Mouse (Mus musculus) forebrain, embryonic 13.5 days (tissue): ENCODE results near the gene Zfp523. TPM values are rescaled to one million over a fixed set of nuclear protein-coding genes. Genes with fewer than 3 reads are reported as not detected.

Source experiments
- ATAC-seq: fragments of 200-750 bp; cut with Nextera tagmentation; 2 replicates; pipeline ENCODE4 v1.8.0; 2017
- H3K27ac ChIP-seq: fragments of 300-500 bp; sonication (generic); 2 replicates; pipeline ENCODE4 v1.5.1; 2015; ENCODE audit warnings: inconsistent platforms, mild to moderate bottlenecking, moderate library complexity
- H3K27me3 ChIP-seq: fragments of 300-500 bp; sonication (generic); 2 replicates; pipeline ENCODE4 v1.6.1; 2015; ENCODE audit warnings: mild to moderate bottlenecking, inconsistent platforms
- H3K36me3 ChIP-seq: fragments of 300-500 bp; sonication (generic); 2 replicates; pipeline ENCODE4 v1.6.1; 2015; ENCODE audit warnings: mild to moderate bottlenecking, inconsistent platforms; ENCODE audit not compliant: poor library complexity, severe bottlenecking
- H3K4me1 ChIP-seq: fragments of 300-500 bp; sonication (generic); 2 replicates; pipeline ENCODE4 v1.6.1; 2015; ENCODE audit warnings: inconsistent platforms
- H3K4me2 ChIP-seq: fragments of 300-500 bp; sonication (generic); 2 replicates; pipeline ENCODE4 v1.6.1; 2015; ENCODE audit warnings: inconsistent platforms, mild to moderate bottlenecking, moderate library complexity
- H3K4me3 ChIP-seq: fragments of 300-500 bp; sonication (generic); 2 replicates; pipeline ENCODE4 v1.5.1; 2015; ENCODE audit warnings: mild to moderate bottlenecking, inconsistent platforms
- H3K9ac ChIP-seq: fragments of 300-500 bp; sonication (generic); 2 replicates; pipeline ENCODE4 v1.6.1; 2015; ENCODE audit warnings: mild to moderate bottlenecking, inconsistent platforms
- H3K9me3 ChIP-seq: fragments of 300-500 bp; sonication (generic); replicated peaks from 2 replicates; pipeline ENCODE4 v1.6.1; 2016; ENCODE audit warnings: inconsistent platforms
- WGBS: fragments of 180-500 bp; shearing (Covaris S2); methylation state at CpG from one replicate; pipeline ENCODE4 v1.1.7; 2015; 5-methylcytosine and 5-hydroxymethylcytosine counted together
- polyA plus RNA-seq: library from polyadenylated mRNA; unstranded; fragments of >200 nt; fragmentation: Nextera tagmentation; extraction: Ambion mirVana; gene quantifications from 2 replicates; pipeline ENCODE4 v1.2.1, GENCODE M21; 2015

The Zfp523 gene
- polyA plus RNA-seq, 1 experiment from 2014 or later: 32.7 TPM

DNA sequence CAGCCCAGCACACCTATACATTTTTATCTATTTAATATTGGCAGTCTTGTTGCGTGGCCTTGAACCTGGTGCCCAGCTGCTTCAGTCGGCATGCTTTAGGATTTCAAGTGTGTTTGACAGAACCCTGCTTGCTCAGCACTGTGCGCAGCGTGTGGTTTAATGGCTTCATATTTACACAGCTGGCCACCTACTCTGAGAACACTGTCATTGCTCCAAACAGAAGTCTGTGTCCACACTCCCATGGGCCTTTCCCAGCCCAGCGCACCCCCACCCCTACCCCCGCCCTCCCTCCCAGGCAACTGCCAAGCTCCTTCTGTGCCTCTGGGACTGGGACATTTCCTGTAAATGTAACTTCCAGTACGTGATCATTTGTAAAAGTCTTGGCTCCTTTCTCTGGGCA is 76.3 kb downstream of the Zfp523 start:
- ATAC-seq: no peak
- 93% methylated on average over 7 of the region's 7 CpGs for WGBS
- no peak overlapping the region for H3K4me2 ChIP-seq
- H3K4me1 ChIP-seq: peaks cover 32% of the 10 kb centered on the region
- no peaks in the 10 kb centered on the region for H3K27me3 ChIP-seq
- no peaks in the 10 kb centered on the region for H3K9me3 ChIP-seq
- no peak overlapping the region for H3K9ac ChIP-seq
- no peaks in the 10 kb centered on the region for H3K36me3 ChIP-seq
- H3K4me3 ChIP-seq: no peak overlapping the region
- H3K27ac ChIP-seq: no peak overlapping the region

- no peak for ATAC-seq
- H3K4me3 ChIP-seq: no peak overlapping the region
- no peaks in the 10 kb centered on the region for H3K9me3 ChIP-seq
- no peak overlapping the region; the same call in 1 of the 2 replicates for H3K27ac ChIP-seq
- H3K4me2 ChIP-seq: no peak overlapping the region
- H3K36me3 ChIP-seq: no peaks in the 10 kb centered on the region
- 43% methylated on average over 4 of the region's 4 CpGs for WGBS
- H3K4me1 ChIP-seq: peaks cover 30% of the 10 kb centered on the region
- no peaks in the 10 kb centered on the region for H3K27me3 ChIP-seq
- no peak overlapping the region for H3K9ac ChIP-seq
These were observed 77.9 kb downstream of the Zfp523 start for GRCm38 (mm10) chr17:28254804-28255203.

Other genes with a start within 250 kb of the Zfp523 start
- gene Tcp11, start 96.5 kb upstream of the Zfp523 start, polyA plus RNA-seq: 1.4 TPM in 2 replicates
- gene Scube3, start 35.0 kb upstream of the Zfp523 start, polyA plus RNA-seq: 2.9 and 4.2 TPM in 2 replicates
- gene Def6, start 30.6 kb downstream of the Zfp523 start, polyA plus RNA-seq: 3.3 and 3.6 TPM in 2 replicates
- 1.4 and 1.8 TPM in 2 replicates for gene Ppard, start 55.6 kb downstream of the Zfp523 start, polyA plus RNA-seq
- 22.6 and 24.6 TPM in 2 replicates for gene Fance, start 136.4 kb downstream of the Zfp523 start, polyA plus RNA-seq
- gene Rpl10a, start 151.3 kb downstream of the Zfp523 start, polyA plus RNA-seq: 444 and 501 TPM in 2 replicates
- 2.4 and 2.8 TPM in 2 replicates for gene Tead3, start 173.7 kb downstream of the Zfp523 start, polyA plus RNA-seq
- 1.4 and 1.7 TPM in 2 replicates for gene Tulp1, start 188.1 kb downstream of the Zfp523 start, polyA plus RNA-seq